Mouse (Mus musculus): Measurements from ENCODE around the gene Tmem222.
A peak's percentile ranks its signal among the peaks of the same experiment; 100 is the strongest.

The Tmem222 gene

GRCm38 (mm10) chr4:133247806-133248449 lies 29.7 kb downstream of the Tmem222 start:
- no peak for DNase-seq

GRCm38 (mm10) chr4:133247072-133247471 lies 30.5 kb downstream of the Tmem222 start:
- no peak for DNase-seq

GRCm38 (mm10) chr4:133244289-133244688 lies 33.3 kb downstream of the Tmem222 start:
- DNase-seq = no peak

- no peak for DNase-seq
Measured at GRCm38 (mm10) chr4:133243538-133243937, 34.1 kb downstream of the Tmem222 start.

- no peak for DNase-seq
Measured at GRCm38 (mm10) chr4:133242710-133243109, 34.9 kb downstream of the Tmem222 start.

- no peak for DNase-seq
Measured at GRCm38 (mm10) chr4:133241910-133242309, 35.7 kb downstream of the Tmem222 start.

- DNase-seq = peak; percentile 83 to 93
Measured at GRCm38 (mm10) chr4:133240934-133241908, 36.4 kb downstream of the Tmem222 start.

- DNase-seq = peak; percentile 32 to 40
Measured at GRCm38 (mm10) chr4:133240490-133240921, 37.1 kb downstream of the Tmem222 start, which contains the start of gene Map3k6. TSS of gene Map3k6 (plus strand) at chr4:133240818.

- peak; percentile 40 to 41 for DNase-seq
Measured at GRCm38 (mm10) chr4:133237911-133238310, 39.7 kb downstream of the Tmem222 start.

- DNase-seq = no peak
Measured at GRCm38 (mm10) chr4:133235415-133235814, 42.2 kb downstream of the Tmem222 start.

- DNase-seq = no peak
Measured at GRCm38 (mm10) chr4:133234771-133235170, 42.8 kb downstream of the Tmem222 start.

GRCm38 (mm10) chr4:133233285-133233976 lies 44.2 kb downstream of the Tmem222 start:
- peak in 1 of 2 experiments; percentile 33 for DNase-seq

- DNase-seq = no peak
Measured at GRCm38 (mm10) chr4:133229582-133229981, 48.0 kb downstream of the Tmem222 start.

- no peak for DNase-seq
Measured at GRCm38 (mm10) chr4:133227636-133228035, 50.0 kb downstream of the Tmem222 start.

- no peak for DNase-seq
Measured at GRCm38 (mm10) chr4:133226073-133226472, 51.5 kb downstream of the Tmem222 start.

GRCm38 (mm10) chr4:133223875-133224274 lies 53.7 kb downstream of the Tmem222 start:
- no peak for DNase-seq

- DNase-seq = no peak
Measured at GRCm38 (mm10) chr4:133221701-133222100, 55.9 kb downstream of the Tmem222 start.

GRCm38 (mm10) chr4:133220656-133221055 lies 56.9 kb downstream of the Tmem222 start:
- no peak for DNase-seq

GRCm38 (mm10) chr4:133218745-133219144 lies 58.8 kb downstream of the Tmem222 start:
- no peak for DNase-seq

- peak; percentile 42 to 72 for DNase-seq
Measured at GRCm38 (mm10) chr4:133217641-133218040, 60.0 kb downstream of the Tmem222 start.

Measured in spleen, adult 18-20 months (tissue).